Mouse (Mus musculus) small intestine, adult 2 months (tissue): ENCODE measurements at regions not wholly inside any gene's neighbourhood (a gene's known extent, or its start where the extent isn't known, plus 50 kb on each side); places are given as distances from the start of the nearest gene placed in this dataset.

Experiments
- H3K27ac ChIP-seq: fragments of 200-500 bp; 2 replicates; pipeline ENCODE4 v1.5.1; 2012; ENCODE audit warnings: low read depth, low read length, control low read depth, inconsistent platforms; ENCODE audit not compliant: insufficient read depth
- H3K27me3 ChIP-seq: fragments of 200-500 bp; 2 replicates; pipeline ENCODE4 v1.6.1; 2012; ENCODE audit warnings: mild to moderate bottlenecking, moderate library complexity, low read length, inconsistent platforms; ENCODE audit not compliant: control insufficient read depth, insufficient read depth
- H3K36me3 ChIP-seq: fragments of 200-500 bp; 2 replicates; pipeline ENCODE4 v1.6.1; 2012; ENCODE audit warnings: mild to moderate bottlenecking, low read length, control low read depth, inconsistent platforms; ENCODE audit not compliant: control insufficient read depth, insufficient read depth
- H3K4me1 ChIP-seq: fragments of 200-500 bp; 2 replicates; pipeline ENCODE4 v1.6.1; 2012; ENCODE audit warnings: low read length, inconsistent platforms, mixed read lengths; ENCODE audit not compliant: control insufficient read depth, insufficient read depth, insufficient read length
- H3K4me3 ChIP-seq: fragments of 200-500 bp; 2 replicates; pipeline ENCODE4 v1.5.1; 2012; ENCODE audit warnings: low read depth, mild to moderate bottlenecking, control low read depth, inconsistent platforms, low read length, moderate library complexity
- CTCF ChIP-seq: fragments of 200-500 bp; IDR thresholded peaks from 2 replicates; pipeline ENCODE4 v1.5.1; 2012; ENCODE audit warnings: low read depth, mild to moderate bottlenecking, control low read depth, inconsistent platforms, low read length, moderate library complexity, mixed read lengths; ENCODE audit not compliant: insufficient replicate concordance, insufficient read length; ENCODE audit errors: extremely low read depth
- POLR2A ChIP-seq: fragments of 200-500 bp; IDR thresholded peaks from 2 replicates; pipeline ENCODE4 v1.6.1; 2012; ENCODE audit warnings: low read depth, mild to moderate bottlenecking, control low read depth, inconsistent platforms, low read length, moderate library complexity
- WGBS: fragments of 180-500 bp; shearing (Covaris S2); methylation state at CpG from one replicate; pipeline ENCODE4 v1.1.7; 2018; 5-methylcytosine and 5-hydroxymethylcytosine counted together

- Histone ChIP-seq H3K36me3 (no peaks in the 10 kb centered on the region), H3K27ac (no peak overlapping the region), H3K4me3 (no peak overlapping the region), H3K4me1 (no peaks in the 10 kb centered on the region), H3K27me3 (no peaks in the 10 kb centered on the region)
- TF ChIP-seq CTCF (peak; percentile 33; the same call in 1 of the 2 replicates), POLR2A (no peak)
- 8% methylated on average over 7 of the region's 7 CpGs for WGBS
Measured at GRCm38 (mm10) chr2:99236968-99237367, 569.9 kb upstream of the Gm10800 start.
